Mouse (Mus musculus) bone marrow macrophage, adult 2 months (primary cell): ENCODE data around the gene Gfm1. TPM values are rescaled to one million over a fixed set of nuclear protein-coding genes. Genes with fewer than 3 reads are reported as not detected.

Experiments used
- H3K27ac ChIP-seq: 2 replicates; pipeline ENCODE4 v1.5.1; 2012; ENCODE audit warnings: low read depth, low read length; ENCODE audit not compliant: insufficient read depth
- H3K4me1 ChIP-seq: 2 replicates; pipeline ENCODE4 v1.6.1; 2012; ENCODE audit warnings: low read length; ENCODE audit not compliant: control insufficient read depth, insufficient read depth
- H3K4me3 ChIP-seq: 2 replicates; pipeline ENCODE4 v1.5.1; 2012; ENCODE audit warnings: mild to moderate bottlenecking, low read length, moderate library complexity; ENCODE audit not compliant: insufficient read depth
- CTCF ChIP-seq: IDR thresholded peaks from 2 replicates; pipeline ENCODE4 v1.5.1; 2012; ENCODE audit warnings: low read depth, mild to moderate bottlenecking, low read length, moderate library complexity
- POLR2A ChIP-seq: IDR thresholded peaks from 2 replicates; pipeline ENCODE4 v1.6.1; 2012; ENCODE audit warnings: mild to moderate bottlenecking, low read depth, low read length, borderline replicate concordance
- polyA plus RNA-seq: library from polyadenylated mRNA; stranded (reverse); fragments of >200 nt; gene quantifications from 2 replicates; pipeline ENCODE4 v1.2.4, GENCODE M21; 2012; ENCODE audit not compliant: missing spikeins, insufficient read depth, insufficient read length

The Gfm1 gene
- polyA plus RNA-seq, 1 experiment: 29.3 TPM

DNA sequence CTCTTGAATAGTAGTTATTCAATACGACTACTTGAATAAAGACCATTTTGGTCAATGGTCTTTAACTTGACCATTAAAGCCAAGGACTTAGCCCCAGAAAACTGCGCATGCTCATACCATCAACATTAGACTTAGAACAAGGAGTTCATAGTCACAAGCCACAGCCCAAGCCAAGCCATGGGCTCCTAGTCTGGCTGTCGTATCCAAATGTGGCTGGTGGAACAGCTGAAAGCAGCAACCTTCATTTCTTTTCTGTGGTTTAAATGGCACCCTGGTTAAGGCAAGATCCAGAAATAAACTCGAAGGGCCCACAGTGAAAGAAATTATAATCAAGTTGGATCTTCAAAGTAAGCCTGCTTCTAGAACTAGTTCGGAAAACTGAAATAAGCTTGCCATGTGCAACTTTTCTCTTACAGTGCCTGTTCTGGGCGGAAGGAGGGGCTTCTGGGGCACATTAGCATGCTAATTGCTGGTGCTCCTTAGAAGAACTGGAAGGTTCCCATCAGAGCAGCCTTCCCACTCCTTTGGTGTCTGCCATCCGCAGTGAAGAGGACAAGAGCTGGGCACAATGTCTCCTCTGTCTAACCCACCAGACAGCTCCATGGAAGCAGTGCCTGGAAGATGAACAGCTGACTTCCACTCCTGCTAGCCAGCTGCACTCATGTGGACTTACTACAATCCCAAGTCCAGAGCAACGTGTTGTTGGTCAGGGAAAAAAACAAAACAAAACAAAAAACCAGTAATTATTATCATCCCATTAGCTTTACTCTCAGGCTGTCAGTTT, 62.4 kb downstream of the Gfm1 start:
- H3K4me3 ChIP-seq: no peak overlapping the region
- no peaks in the 10 kb centered on the region for H3K4me1 ChIP-seq
- H3K27ac ChIP-seq: no peak overlapping the region
- no peak for TF ChIP-seq POLR2A
- no peak for TF ChIP-seq CTCF

DNA sequence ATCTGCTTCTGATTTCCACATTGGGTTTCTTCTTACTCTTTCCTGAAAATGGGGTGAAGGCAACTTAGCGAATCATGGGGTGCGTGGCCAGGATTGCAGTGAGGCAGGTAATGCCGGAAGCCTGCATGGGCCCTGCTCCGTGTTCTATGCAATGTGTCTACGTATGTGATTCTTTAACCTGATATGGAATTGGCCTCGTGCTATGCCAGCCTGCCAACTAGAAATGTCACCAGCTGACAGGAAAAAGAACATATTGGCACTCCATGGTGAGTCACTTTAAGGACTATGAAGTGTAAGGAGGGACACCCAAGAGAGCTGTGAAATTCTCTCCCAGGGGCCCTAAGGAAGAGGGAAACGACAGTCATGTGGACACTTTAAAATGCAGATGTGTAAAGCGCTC, 63.2 kb downstream of the Gfm1 start:
- Histone ChIP-seq H3K27ac (no peak overlapping the region), H3K4me3 (no peak overlapping the region), H3K4me1 (no peaks in the 10 kb centered on the region)
- no peak for TF ChIP-seq POLR2A
- no peak for TF ChIP-seq CTCF

DNA sequence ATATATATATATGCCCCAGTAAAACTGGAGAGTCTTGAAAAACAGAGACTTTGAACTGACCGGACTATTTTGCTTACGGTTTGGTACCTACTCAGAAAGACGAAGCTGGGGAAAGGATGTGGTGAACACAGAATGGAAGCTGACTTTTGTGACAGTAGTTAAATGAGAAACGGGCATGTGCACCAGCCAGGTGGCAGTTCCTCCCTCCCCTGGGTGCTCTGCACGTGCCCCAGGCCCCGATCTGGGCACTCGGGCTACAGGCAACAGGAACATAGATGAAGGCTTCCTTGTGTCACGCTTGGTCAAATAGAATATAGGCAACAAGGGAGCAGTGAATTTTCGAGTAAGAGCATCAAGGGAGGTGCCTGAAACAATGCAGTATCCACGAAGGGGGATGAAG, 66.4 kb downstream of the Gfm1 start:
- TF ChIP-seq POLR2A (no peak), CTCF (no peak)
- no peak overlapping the region for H3K4me3 ChIP-seq
- H3K27ac ChIP-seq: no peak overlapping the region

DNA sequence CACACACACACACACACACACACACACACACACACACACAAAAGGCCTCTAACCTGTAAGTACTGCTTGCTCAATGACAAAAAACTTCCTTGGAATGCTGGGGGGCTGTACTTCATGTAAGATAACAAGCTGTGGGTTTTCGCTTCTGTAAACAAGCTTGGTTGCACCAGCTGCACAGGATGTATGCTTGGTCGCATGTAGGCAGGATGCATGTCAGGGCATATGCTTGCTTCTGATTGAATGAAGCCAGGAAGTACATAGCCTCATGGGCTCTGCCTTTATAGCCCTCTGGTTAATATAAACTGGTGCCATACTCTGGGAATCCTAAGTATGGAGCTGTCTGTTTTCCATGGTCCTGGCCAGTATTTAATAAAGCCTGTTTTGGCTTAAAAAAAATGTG, 68.1 kb downstream of the Gfm1 start:
- TF ChIP-seq POLR2A (no peak), CTCF (no peak)
- H3K4me1 ChIP-seq: no peaks in the 10 kb centered on the region
- H3K27ac ChIP-seq: no peak overlapping the region
- no peak overlapping the region for H3K4me3 ChIP-seq

More for the DNA sequence above, 66.4 kb downstream of the Gfm1 start:
- H3K4me1 ChIP-seq: no peaks in the 10 kb centered on the region

DNA sequence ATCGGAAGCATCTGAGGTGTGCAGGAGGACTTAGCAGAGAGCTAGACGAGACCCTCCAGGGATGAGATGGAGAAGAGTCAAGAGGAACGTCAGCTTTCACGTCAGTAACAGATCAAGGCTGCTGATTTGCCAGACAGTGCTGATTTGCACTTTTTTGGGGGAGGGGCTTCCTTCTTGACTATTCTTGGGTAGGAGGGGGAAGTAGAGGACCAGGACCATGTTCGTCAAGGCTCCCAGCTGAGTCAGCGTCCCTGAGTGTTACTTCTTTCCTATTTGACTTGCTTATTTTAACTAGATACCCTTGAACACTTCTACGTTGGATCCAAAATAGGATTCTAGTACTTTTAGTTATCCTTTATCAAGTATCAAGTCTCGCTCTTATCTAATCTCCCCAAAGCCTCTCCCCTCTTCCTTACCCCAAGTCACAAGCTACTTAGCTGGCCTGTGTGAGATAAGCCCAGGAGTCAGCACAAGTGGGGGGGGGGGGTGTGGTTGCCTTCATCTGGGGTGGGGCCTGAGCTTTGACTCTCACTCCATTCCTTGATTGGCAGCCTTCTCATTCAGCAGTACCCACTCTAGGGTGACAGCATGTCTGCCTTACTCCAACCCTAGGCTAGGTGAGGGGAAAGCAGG, 69.0 kb downstream of the Gfm1 start:
- TF ChIP-seq CTCF (no peak), POLR2A (no peak)
- no peak overlapping the region for H3K27ac ChIP-seq
- H3K4me1 ChIP-seq: no peaks in the 10 kb centered on the region
- H3K4me3 ChIP-seq: no peak overlapping the region

DNA sequence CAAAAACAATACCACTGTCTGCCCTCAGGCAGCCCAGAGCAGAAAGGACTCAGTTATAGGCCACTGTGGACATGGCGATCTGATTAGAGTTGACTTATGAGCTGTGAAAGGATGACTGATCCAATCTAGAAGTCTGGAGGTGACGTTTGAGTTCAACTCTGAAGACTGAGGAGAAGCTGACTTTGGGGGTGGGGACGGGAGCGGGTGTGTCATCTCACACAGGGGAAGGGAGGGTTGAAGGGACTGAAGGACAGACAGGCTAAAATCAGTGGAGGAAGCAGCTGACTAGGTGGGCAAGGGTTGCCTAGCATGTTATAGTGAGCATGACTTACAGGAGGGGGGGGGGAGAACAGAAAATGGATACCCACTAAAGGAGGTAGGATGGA, 69.5 kb downstream of the Gfm1 start:
- Histone ChIP-seq H3K4me3 (no peak overlapping the region), H3K4me1 (no peaks in the 10 kb centered on the region), H3K27ac (no peak overlapping the region)
- TF ChIP-seq POLR2A: no peak
- no peak for TF ChIP-seq CTCF

DNA sequence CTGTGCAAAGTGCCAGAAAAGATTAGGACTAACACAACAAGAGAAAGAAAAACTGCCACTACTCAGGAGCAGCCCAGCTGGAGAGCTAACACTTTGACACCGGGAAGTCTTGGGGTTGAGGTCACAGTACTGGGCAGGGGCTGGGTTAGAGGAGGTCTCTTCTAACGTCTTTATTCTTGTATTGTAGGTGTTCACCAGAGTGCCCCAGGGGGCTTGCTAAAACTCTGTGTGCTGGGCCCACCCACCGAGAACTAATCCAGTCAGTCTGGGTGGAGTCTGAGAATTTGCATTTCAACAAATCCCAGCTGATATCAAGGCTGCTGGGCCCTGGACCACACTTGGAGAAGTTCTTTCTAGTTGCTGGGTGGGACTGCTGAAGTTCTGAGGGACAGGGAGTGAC, 74.0 kb downstream of the Gfm1 start:
- Histone ChIP-seq H3K4me3 (no peak overlapping the region), H3K27ac (no peak overlapping the region), H3K4me1 (no peaks in the 10 kb centered on the region)
- TF ChIP-seq POLR2A (no peak), CTCF (no peak)

DNA sequence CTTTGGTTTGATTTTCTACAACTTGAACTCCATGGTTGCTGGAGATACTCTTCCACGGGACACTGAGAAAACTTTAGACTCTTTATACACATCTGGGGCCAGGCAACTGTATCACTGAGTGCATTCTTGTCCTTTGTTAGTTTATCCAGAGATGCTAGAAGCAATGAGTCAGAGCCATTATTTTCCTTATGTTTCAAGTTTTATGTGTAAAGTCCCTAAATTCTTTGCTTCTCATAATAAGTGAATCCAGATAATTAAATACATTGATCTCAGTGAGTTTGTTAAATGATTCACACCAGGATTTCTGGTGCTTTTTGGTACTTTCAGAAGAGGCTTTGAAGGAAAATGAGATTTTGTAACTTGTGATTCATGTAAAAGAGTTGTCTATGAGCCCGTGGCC, 75.4 kb downstream of the Gfm1 start:
- Histone ChIP-seq H3K27ac (no peak overlapping the region), H3K4me3 (no peak overlapping the region), H3K4me1 (no peaks in the 10 kb centered on the region)
- no peak for TF ChIP-seq POLR2A
- no peak for TF ChIP-seq CTCF

DNA sequence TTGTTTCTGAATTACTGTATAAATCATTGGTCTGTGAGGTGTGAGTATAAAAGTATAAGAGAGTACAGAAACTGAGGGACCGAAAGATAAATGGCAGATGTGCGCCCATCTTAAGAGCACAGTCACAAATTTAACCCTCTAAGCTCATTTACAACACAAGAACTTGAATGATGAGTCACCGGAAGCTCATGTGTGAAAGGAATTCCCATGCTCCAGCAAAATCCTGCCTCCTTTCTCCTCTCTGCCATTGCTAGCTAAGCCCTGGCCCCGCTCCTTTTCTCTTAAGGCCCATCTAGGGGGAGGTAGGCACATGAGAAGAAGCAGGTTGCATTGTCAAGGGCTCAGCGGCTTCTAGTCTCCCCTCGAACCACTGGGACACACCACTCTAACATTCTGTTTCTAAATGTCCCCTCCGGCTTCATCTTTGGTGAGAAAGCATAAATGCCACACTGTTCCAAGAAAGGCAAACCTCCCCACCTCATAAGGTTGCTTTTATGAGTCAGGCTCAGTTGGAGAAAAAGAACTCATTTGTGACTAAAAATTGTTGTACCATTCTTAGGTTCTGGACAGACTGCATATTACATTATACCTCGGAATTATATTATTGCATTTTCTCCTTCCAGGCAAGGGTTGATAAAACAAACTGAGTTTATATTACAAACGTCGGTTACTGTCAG, 78.5 kb downstream of the Gfm1 start:
- Histone ChIP-seq H3K4me3 (no peak overlapping the region), H3K4me1 (no peaks in the 10 kb centered on the region), H3K27ac (no peak overlapping the region)
- TF ChIP-seq CTCF: no peak

DNA sequence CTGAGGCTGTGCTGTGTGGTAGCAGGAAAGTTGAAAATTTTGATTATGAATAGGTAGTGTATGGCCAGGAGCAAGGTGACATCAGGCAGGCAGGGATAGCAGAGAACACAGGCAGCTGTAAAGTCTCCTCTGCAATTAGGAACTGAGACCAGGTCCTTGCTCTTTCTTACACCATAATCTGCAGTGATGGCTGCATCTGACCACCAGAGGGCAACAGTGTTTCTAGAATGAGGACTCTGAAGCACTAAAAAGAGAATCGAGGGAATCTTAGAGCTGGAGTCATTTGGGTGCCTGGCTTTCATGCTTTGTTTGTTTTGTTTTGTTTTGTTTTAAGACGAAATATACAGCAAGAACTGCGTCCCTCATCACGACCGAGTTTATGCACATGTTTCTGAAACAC, 82.9 kb downstream of the Gfm1 start:
- TF ChIP-seq POLR2A (no peak), CTCF (no peak)
- no peak overlapping the region for H3K4me3 ChIP-seq
- H3K27ac ChIP-seq: no peak overlapping the region
- no peaks in the 10 kb centered on the region for H3K4me1 ChIP-seq
